Mouse (Mus musculus) testis, adult 2 months (tissue): ENCODE results near the gene Ldb1. TPM values are rescaled to one million over a fixed set of nuclear protein-coding genes. Genes with fewer than 3 reads are reported as not detected.

Experiments used
- H3K27ac ChIP-seq: fragments of 200-500 bp; 2 replicates; pipeline ENCODE4 v1.5.1; 2012; ENCODE audit warnings: low read depth, low read length; ENCODE audit not compliant: control insufficient read depth, insufficient read depth
- H3K27me3 ChIP-seq: fragments of 200-500 bp; 2 replicates; pipeline ENCODE4 v1.6.1; 2012; ENCODE audit warnings: mild to moderate bottlenecking, low read length, moderate library complexity; ENCODE audit not compliant: control insufficient read depth, insufficient read depth
- H3K36me3 ChIP-seq: fragments of 200-500 bp; 2 replicates; pipeline ENCODE4 v1.6.1; 2012; ENCODE audit warnings: mild to moderate bottlenecking, low read length; ENCODE audit not compliant: control insufficient read depth, insufficient read depth
- H3K4me1 ChIP-seq: fragments of 200-500 bp; 2 replicates; pipeline ENCODE4 v1.6.1; 2012; ENCODE audit warnings: low read length; ENCODE audit not compliant: control insufficient read depth, insufficient read depth
- H3K4me3 ChIP-seq: fragments of 200-500 bp; 2 replicates; pipeline ENCODE4 v1.5.1; 2012; ENCODE audit warnings: low read depth, mild to moderate bottlenecking, low read length, moderate library complexity, mixed read lengths; ENCODE audit not compliant: control insufficient read depth
- CTCF ChIP-seq: fragments of 200-500 bp; IDR thresholded peaks from 2 replicates; pipeline ENCODE4 v1.5.1; 2012; ENCODE audit warnings: low read depth, mild to moderate bottlenecking, inconsistent platforms, low read length, moderate library complexity; ENCODE audit not compliant: control insufficient read depth, insufficient read depth, insufficient replicate concordance
- POLR2A ChIP-seq: fragments of 200-500 bp; IDR thresholded peaks from 2 replicates; pipeline ENCODE4 v1.6.1; 2012; ENCODE audit warnings: low read depth, mild to moderate bottlenecking, inconsistent platforms, low read length, moderate library complexity; ENCODE audit not compliant: control insufficient read depth
- polyA plus RNA-seq: library from polyadenylated mRNA; depleted of rRNA; stranded (reverse); fragments of >200 nt; gene quantifications from 2 replicates; pipeline ENCODE4 v1.2.3, GENCODE M21; 2012

Ldb1 gene
- polyA plus RNA-seq, 1 experiment = 26.2 TPM

DNA sequence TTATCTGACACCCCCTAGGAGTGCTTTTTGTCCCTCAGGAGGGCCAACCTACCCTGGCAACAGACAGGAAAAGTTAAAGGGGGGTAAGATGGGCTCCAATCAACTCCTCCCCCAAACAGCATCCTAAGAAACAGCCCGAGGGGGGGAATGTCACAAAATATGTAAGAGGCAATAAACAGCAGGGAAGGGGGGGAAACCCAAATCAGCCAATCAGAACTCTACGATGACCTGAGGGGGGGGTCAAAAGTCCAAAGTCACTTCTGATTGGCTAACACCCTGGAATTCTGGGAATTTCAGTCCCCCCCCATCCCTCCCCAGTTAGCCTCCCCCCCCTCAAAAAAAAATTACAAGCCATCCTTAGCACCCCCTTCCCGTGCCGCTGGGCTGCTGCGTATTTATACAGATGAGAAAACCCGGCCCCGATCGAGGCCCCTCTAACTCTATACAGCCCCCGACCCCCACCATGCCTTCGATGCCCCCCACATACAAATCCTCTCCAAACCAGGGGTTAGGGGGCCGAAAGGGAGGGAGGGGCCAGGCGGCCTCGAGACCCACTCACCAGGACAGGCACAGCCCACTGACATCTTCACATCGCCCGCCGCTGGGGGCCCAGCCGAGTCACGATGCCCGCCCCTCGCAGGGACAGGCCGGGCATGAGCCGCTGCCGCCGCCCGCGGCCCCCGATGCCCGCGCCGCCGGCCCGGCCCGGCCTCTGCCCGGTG lies 582 bp downstream of the Ldb1 start, which contains the start of gene Pprc1:
Pprc1 (plus strand) TSS at position 616 of the 722 bp plus-strand sequence.
- H3K4me3 ChIP-seq = peak within 1 kb of the TSS; percentile 88
- H3K27me3 ChIP-seq = no peaks in the 10 kb centered on the region
- H3K4me1 ChIP-seq = peaks cover 19% of the 10 kb centered on the region

DNA sequence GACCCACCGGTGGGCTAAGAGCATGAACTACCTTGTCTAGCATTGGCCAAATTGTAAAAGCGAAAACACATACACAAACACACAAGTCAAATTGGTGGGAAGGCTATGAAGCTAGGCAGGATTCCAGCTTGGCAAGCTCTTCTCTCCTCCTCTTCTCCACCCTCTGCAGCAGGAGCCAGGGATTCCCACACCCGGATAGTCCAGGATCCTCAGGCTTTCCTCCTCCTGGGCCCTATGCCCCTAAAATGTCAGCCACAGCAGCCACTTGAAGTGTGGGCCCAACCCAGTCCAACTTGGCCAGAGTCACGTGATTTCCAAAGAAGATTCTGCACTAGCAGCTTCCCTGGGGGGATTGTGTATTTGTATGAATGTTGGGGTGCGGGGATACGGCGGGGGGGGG lies 1.6 kb downstream of the Ldb1 start:
- H3K4me3 ChIP-seq = no peak overlapping the region
- H3K27ac ChIP-seq = no peak overlapping the region
- H3K27me3 ChIP-seq = no peaks in the 10 kb centered on the region
- H3K36me3 ChIP-seq = no peaks in the 10 kb centered on the region
- TF ChIP-seq CTCF (no peak), POLR2A (no peak)
- H3K4me1 ChIP-seq = peaks cover 24% of the 10 kb centered on the region

More for the DNA sequence above, 582 bp downstream of the Ldb1 start, which contains the start of gene Pprc1:
- TF ChIP-seq CTCF (no peak), POLR2A (no peak)
- peak within 1 kb of the TSS; percentile 95 for H3K27ac ChIP-seq
- no peaks in the 10 kb centered on the region for H3K36me3 ChIP-seq

DNA sequence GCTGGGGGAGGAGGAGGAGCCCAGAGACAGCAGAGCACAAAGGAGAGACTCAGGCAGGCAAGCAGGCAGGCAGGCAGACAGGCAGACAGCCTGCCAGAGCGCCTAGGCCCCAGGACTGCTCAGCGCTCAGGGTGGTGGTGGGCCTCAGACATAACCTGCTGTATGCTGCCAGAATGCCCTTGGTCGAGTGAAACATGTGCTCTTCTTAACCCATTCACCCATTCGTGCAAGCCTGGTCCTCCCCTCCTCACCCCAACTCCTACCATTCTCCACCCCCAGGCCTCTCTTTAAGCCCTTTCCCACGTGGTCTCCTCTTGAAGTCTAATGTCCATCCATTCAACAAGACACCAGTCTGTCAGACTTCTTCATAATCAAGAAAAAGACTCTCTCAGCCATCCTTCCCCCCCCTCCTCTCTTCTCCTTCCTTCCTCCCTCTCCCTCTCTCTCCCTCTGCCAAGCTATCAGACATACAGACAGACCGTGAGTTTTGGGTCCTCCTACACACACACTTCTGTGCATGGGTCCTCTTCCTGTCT lies 2.5 kb downstream of the Ldb1 start:
- no peak for TF ChIP-seq CTCF
- Histone ChIP-seq H3K27ac (no peak overlapping the region), H3K4me3 (no peak overlapping the region), H3K4me1 (peaks cover 24% of the 10 kb centered on the region), H3K36me3 (no peaks in the 10 kb centered on the region), H3K27me3 (no peaks in the 10 kb centered on the region)

DNA sequence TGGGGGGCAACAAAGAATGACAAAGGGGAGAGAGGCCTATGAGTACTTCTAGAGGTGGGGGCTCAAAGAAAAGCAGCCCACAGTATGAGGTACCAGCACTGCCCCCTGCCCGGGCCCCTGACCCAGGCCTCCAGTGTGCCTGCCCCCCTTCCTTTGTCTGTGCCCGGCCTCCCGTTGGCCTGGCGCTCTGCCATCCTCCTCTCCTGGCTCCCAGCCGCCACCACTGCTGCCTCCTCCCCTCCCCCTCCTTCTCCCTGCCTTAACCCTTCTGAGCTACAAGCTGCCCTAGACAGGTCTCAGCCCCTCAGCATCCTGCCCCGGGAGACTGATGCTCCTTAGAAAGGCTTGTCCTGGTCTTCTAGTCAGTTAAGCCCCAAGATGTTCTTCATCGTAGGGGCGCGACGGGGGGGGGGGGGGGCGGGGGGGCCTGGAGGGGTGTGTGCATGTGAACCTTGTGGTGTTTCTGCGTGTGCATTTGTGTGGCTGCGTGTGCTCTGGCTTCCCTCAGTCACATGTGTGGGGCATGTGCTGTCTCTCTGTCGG lies 3.0 kb downstream of the Ldb1 start:
- Histone ChIP-seq H3K36me3 (no peaks in the 10 kb centered on the region), H3K4me3 (no peak overlapping the region), H3K4me1 (peaks cover 24% of the 10 kb centered on the region), H3K27me3 (no peaks in the 10 kb centered on the region), H3K27ac (no peak overlapping the region)
- TF ChIP-seq POLR2A (no peak), CTCF (no peak)

DNA sequence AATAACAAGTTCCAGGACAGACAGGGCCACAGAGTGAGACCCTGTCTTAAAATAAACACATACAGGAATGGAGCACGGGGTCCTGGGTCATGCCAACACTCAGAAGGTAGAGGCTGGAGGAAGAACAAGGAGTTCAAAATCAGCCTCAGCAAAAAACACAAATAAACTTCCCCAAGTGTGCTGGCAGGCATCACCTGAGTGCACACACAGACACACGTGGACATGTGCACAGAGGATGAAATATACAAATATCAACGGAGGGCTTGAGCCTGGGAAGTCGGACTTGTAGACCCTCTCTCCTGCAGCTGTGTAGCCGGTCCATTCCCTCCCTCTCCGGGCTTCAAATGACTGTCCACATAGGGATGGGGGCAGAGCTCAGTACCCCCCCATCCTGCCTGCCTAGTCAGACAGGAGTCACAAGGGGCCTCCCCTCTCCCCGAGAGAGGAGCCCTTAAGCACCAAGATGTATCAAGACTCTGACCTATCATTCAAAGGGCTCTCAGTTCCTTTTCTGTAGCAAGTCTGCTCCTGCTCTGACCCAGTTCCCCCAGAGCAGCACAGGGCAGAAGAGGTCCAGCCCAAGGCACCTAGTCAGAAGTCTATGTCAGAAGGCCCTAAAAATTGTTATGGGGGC lies 3.6 kb downstream of the Ldb1 start:
- H3K4me1 ChIP-seq = peaks cover 21% of the 10 kb centered on the region
- no peak overlapping the region for H3K27ac ChIP-seq
- H3K36me3 ChIP-seq = no peaks in the 10 kb centered on the region
- H3K27me3 ChIP-seq = no peaks in the 10 kb centered on the region
- TF ChIP-seq POLR2A (no peak), CTCF (no peak)
- H3K4me3 ChIP-seq = no peak overlapping the region

DNA sequence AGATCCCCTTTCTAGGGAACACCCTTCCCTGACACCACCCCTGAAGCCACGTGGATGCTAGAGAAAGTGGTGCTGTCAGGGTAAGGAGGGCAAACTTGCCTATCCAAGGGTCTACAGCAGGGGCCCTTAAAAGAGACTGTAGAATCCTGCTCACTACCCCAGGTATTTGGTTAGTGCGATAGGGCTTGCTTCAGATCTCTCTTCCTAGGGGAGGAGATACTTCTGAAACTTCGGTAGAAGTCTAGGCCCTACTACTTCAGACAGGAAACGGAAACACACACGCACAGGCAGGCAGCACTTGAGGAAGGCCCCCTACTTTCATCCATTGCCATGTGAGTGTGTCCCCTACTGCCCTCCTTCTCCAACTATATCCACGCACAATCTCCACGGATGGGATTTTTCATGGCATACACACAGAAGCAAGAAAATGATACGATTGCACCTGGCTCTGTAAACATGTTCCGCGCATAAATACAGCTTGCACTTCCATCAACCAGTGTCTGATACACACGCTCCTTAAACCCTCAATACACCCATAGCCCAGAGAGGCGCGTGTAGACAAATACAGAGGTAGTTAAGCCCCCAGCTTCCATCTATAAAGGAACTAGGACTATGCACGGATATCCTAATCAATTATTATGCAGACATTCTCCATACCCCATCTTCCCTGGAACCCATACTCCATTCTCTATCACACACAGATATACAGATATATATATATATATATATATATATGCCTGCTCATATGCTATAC lies 4.7 kb downstream of the Ldb1 start:
- no peak for TF ChIP-seq POLR2A
- no peaks in the 10 kb centered on the region for H3K27me3 ChIP-seq
- no peaks in the 10 kb centered on the region for H3K36me3 ChIP-seq
- H3K4me1 ChIP-seq = peaks cover 17% of the 10 kb centered on the region
- peak overlapping the region; percentile 61; the same call in 1 of the 2 replicates for H3K27ac ChIP-seq
- H3K4me3 ChIP-seq = no peak overlapping the region

DNA sequence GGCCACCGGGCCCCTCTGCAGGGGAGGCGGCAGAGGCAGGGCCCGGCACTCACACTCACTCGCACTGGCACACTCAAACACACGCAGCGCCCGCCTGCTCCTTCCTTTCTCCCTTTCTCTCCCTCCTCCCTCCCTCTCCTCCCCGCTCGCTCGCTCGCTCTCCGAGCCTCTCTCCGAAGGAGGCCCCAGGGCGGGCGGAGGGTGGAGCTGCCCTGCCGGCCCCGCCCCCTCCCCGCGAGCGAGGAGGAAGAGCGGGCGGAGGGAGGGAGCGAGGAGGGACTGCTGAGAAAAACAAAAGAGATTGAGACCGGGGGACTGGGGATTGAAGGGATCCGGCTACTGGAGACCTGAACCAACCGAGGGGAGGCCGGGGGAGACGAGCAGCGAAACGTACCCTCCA lies 5.5 kb downstream of the Ldb1 start:
- no peak for TF ChIP-seq CTCF
- TF ChIP-seq POLR2A = peak; percentile 33; the same call in 1 of the 2 replicates
- no peaks in the 10 kb centered on the region for H3K36me3 ChIP-seq
- peaks cover 16% of the 10 kb centered on the region for H3K4me1 ChIP-seq
- H3K27ac ChIP-seq = peak overlapping the region; percentile 61
- H3K4me3 ChIP-seq = peak overlapping the region; percentile 76
- no peaks in the 10 kb centered on the region for H3K27me3 ChIP-seq
